Mouse (Mus musculus): ENCODE data around the gene Gm31571.
"Not testable (repeated sequence)": the region's sequence is repeated elsewhere in the genome, so short reads cannot be mapped to it uniquely, and the experiment has no call there.

Gm31571 gene

DNA sequence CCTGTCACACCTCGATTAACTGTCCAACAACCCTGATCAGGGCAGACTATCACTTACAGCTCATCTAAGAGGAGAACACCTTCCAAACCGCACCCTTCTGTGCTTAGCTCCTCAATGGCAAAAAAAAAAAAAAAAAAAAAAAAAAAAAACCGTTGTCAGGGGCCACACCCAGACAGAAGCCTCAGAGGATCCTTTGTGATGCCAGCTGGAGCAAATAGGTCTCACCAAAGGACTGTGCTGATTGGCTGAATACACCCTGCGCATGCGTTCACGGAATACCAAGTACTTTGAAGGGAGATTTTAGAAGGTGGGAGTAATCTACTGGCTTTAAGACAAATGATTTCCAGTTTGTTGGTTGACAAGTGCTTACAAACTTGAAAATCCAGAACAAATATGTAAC is at the start of gene Gm31571:
Gm31571 (minus strand) TSS at position 101 of the 400 bp plus-strand sequence.
- ATAC-seq (ENCODE audit: insufficient number of reproducible peaks, low FRiP score, low TSS enrichment) = not testable (repeated sequence)

Measured in cerebellum, adult (tissue).